Mouse (Mus musculus) frontal cortex, adult 2 months (tissue): ENCODE measurements around the gene Rplp2. TPM values are rescaled to one million over a fixed set of nuclear protein-coding genes. Genes with fewer than 3 reads are reported as not detected.
A peak's percentile ranks its signal among the peaks of the same experiment; 100 is the strongest.

Source experiments
- DNase-seq, 2 experiments: peaks; one replicate each; pipeline ENCODE4 v3.0.0; 2022; ENCODE audit warnings: low spot score in 1 of 2; ENCODE audit errors: extremely low spot score in 1 of 2
- polyA plus RNA-seq: library from polyadenylated mRNA; depleted of rRNA; stranded (reverse); fragments of >200 nt; gene quantifications from 2 replicates; pipeline ENCODE4 v1.2.3, GENCODE M21; 2012; rRNA removed

The Rplp2 gene
- polyA plus RNA-seq, 1 experiment: 556 TPM

DNA sequence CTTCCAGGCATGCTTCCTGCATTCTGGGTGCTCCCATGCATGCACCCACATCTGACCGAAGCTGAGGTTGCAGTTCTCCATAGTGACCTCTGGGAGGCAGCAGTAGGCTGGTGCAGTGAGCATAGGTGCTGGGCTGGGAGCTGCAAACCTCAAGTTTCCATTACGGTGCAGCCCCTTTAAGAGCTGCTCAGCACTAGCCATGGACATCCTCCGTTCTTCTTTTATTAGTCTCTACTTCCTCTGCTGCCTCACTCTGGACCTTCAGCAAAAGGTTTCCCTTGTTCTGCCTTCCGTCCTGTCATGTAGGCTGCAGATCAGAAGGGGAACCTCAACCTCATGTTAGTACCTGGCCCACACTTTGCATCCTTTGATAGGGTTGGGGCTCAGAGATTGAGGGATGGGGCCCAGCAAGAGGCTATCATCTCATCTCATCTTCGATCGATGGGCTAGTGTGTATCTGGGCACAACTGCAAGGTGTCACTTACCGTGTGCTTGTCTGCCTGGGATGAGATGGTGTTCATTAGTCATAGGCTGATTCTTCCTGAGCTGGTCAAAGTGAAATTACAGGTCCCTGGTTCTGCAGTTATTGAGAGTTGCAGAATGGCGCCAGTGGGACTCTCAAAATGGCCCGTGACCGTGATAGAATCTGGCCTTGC is 33.8 kb downstream of the Rplp2 start:
- peak in 1 of 2 experiments; percentile 85 for DNase-seq

- peak in 1 of 2 experiments; percentile 61 for DNase-seq
These were observed 34.6 kb downstream of the Rplp2 start for GRCm38 (mm10) chr7:141481498-141482401.

- no peak for DNase-seq
These were observed 35.4 kb downstream of the Rplp2 start for GRCm38 (mm10) chr7:141482531-141483024.

DNA sequence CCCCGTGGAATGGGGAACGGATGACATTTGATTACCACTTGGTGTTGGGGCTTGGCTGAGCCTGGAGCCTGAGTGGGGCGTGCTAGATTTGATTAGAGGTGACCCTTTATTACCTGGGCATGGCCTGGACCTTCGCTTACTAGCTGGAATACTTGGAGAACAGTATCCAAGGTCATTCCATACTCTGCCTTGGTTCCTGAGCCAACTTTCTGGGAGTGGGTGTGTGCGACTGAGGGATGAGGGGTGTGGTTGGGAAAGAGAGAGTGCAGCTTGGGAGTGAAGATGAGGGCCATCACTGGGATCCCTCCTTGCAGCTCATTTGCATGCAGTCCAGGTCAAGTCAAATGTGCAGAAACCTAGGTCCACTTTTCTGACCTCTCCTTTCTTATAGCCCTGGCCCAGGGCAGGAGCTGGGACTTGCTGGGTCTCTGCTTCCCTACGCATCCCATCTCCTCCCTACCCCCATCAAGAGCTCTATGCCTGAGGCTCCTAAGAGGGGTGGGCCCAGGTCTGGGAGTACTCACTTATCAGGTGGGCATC is 36.0 kb downstream of the Rplp2 start:
- no peak for DNase-seq

DNA sequence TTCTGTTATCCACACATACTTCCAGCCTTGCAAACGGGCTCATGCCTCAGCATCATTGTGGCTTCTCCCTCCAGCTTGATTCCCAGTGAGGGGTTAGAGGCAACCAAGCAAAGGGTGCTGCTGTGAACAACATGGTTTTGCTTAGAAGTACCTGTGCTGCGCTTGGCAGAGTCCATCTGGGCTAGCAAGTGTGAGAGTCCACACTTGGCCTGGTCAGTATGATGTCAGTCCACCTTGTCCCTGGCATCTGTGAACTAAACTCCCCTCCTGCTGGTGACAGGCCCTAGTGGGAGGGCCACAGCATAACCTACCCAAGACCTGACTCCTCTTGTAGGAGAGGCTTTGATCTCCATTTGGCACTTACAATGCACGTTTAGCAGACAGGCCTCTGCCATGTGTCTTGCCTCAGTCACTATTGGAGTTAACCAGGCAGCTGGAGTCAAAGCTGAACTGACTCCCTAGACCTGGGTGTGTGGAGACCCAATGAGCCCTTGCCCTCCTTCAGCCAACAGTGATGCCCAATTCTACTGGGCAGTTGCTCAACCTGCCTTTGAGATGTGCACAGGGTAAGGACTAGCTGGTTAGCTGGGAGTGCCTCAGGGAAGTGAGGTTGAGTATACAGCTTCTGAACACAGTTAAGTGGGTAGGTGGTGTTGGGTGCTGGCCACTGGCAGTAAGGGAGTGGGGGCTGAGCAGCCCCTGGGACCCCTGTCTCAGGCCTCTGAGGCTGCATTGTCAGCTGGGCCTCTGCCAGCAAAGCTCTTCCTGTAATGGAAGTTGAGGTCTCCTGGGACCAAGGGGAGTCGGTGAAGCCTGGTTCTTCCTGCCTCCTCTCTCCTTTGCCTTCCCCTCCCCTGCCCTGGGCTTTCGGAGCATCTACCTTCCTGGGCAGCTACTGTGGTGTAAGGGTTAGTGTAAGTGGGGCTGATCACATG is 37.3 kb downstream of the Rplp2 start:
- DNase-seq: no peak

DNA sequence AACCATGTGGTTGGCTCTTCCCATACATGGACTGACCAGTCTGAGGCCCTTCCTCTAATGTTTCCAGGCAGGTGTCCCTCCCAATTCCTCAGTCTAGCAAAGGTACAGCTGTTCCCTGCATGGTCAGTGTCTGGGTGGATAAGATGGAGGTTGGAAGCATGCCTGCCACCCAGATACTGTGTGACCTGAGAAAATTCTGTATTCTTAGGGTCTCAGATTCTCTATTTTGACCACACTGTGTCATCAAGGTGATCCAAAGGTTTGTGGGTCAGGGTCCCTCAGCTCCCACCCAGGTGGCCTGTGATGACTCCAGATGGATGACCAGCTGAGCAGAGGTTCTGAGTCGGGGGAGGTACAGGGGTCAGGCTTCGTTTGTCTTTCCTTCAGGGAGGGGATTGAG is 38.0 kb downstream of the Rplp2 start:
- no peak for DNase-seq

GRCm38 (mm10) chr7:141485606-141486005 is 38.4 kb downstream of the Rplp2 start:
- DNase-seq: no peak

GRCm38 (mm10) chr7:141486239-141486638 is 39.1 kb downstream of the Rplp2 start:
- no peak for DNase-seq

DNA sequence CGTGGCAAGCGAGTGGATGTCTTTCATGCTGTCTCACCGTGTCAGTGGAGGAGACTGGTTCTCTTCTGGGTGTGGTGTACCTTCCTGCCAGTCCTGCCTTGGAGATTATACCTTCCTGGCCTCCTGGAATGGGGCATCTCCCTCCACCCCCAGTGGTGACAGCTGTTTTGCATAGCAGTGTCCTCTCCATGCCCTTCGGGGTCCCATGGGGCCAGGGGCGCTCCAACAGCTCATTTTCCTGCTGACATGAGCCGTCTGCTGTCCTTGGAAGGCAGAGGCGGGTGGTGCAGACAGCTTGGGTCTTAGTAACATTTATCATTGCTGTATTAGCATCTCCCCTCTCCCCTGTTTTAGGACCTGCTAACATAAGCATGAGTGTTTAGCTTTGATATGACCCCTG is 40.0 kb downstream of the Rplp2 start:
- DNase-seq: no peak

DNA sequence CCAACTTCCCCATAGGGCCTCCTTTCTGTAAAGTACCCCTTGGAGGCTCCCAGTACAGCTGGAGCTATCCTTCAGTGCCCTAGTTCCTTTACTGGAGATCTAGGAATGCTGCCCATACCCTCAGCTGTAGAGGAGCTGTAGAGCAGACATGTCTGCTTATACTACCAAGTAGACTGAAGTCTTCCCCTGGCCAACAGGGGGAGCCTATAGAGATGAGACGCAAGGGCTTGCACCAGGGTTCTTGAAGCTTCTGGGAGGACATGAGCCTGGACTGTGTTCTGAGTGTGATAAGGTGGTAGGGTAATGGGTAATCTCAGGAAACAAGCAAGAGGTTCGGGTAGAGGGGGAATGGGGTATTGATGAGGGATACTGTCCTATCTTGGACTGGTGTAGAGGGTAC is 44.0 kb downstream of the Rplp2 start:
- DNase-seq: no peak

- DNase-seq: no peak
These were observed 45.6 kb downstream of the Rplp2 start for GRCm38 (mm10) chr7:141492738-141493137.

DNA sequence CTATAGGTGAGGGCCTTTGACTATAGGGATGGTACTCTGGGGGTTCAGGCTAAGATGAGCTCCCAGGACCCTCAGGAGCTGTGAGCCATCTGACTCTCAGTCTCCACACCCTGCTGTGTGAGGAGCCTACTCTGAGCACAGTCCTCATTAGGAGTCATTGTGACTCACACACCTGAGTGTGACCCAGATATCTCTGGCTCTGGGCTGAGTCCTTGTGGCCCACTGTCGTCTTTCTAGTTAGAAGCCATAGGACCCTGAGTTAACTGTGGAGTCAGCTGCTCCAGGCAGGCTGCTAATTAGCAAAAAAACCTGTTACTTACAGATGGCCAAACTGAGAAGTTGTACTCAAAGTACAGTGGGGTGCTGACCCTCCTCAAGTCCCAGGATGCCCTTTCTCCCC is 46.6 kb downstream of the Rplp2 start:
- DNase-seq: no peak

DNA sequence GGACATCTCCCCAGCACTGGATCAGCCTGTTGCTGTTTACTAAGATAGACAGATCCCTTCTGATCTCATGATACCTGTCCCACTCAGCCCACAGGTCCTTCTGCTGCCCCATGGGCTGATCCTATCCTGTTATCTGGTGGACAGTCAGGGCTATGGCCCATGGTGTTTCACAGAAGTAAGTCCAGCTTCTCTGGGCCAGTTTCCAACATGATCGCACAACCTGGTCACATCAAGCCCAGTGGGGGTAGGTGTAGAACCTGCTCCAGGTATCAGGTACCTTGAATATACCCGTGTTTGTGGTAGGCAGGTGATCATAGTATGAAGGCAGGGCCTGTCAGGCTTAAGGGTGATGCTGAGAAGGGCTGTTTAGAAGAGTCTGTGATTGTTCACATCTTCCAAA is 48.2 kb downstream of the Rplp2 start:
- no peak for DNase-seq

DNA sequence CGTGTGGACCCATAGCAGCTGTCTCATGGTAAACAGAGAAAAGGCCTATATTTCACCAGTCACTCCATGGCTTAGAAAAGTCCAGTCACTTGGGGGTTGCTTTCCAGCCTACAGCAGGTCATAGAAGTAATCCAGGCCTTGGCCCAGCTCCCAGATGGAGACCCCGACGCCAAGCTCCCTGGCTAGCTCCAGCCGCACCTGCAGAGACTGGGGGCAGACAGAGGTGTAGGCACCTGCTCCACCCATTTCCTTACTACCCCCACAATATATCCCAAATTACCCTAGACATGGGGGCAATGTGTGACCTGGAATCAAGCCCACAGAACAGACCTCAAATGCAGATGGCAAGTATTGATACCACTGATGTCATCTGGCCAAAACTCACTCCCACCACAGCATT is 48.8 kb downstream of the Rplp2 start:
- DNase-seq: no peak

- DNase-seq: peak in 1 of 2 experiments; percentile 41
These were observed 50.4 kb downstream of the Rplp2 start for GRCm38 (mm10) chr7:141497600-141497999.

Other genes starting within 250 kb of the Rplp2 start
- gene Lmntd2, start 233.3 kb upstream of the Rplp2 start, polyA plus RNA-seq: 0.17 and 0.20 TPM in 2 replicates
- 1.8 and 2.3 TPM in 2 replicates for gene Rassf7, start 231.5 kb upstream of the Rplp2 start, polyA plus RNA-seq
- 31.0 and 35.1 TPM in 2 replicates for gene Phrf1, start 218.6 kb upstream of the Rplp2 start, polyA plus RNA-seq
- 7.7 and 8.6 TPM in 2 replicates for gene Irf7, start 180.9 kb upstream of the Rplp2 start, polyA plus RNA-seq
- not detected in 2 replicates for gene Cdhr5, start 170.6 kb upstream of the Rplp2 start, polyA plus RNA-seq
- gene Sct, start 168.2 kb upstream of the Rplp2 start, polyA plus RNA-seq: 12.4 and 29.9 TPM in 2 replicates
- gene Drd4, start 155.4 kb upstream of the Rplp2 start, polyA plus RNA-seq: 0.44 and 0.48 TPM in 2 replicates
- 43.0 and 43.8 TPM in 2 replicates for gene Deaf1, start 119.7 kb upstream of the Rplp2 start, polyA plus RNA-seq
- gene Tmem80, start 119.6 kb upstream of the Rplp2 start, polyA plus RNA-seq: 60.4 and 64.8 TPM in 2 replicates
- 4.4 and 5.5 TPM in 2 replicates for gene Eps8l2, start 108.5 kb upstream of the Rplp2 start, polyA plus RNA-seq
- 151 and 152 TPM in 2 replicates for gene Taldo1, start 55.2 kb upstream of the Rplp2 start, polyA plus RNA-seq
- gene Gatd1, start 33.2 kb upstream of the Rplp2 start, polyA plus RNA-seq: 49.9 and 55.6 TPM in 2 replicates
- gene Cend1, start 17.9 kb upstream of the Rplp2 start, polyA plus RNA-seq: 204 and 235 TPM in 2 replicates
- 227 and 251 TPM in 2 replicates for gene Slc25a22, start 9.5 kb upstream of the Rplp2 start, polyA plus RNA-seq
- 3.3 and 3.5 TPM in 2 replicates for gene Pidd1, start 3.3 kb upstream of the Rplp2 start, polyA plus RNA-seq
- gene Pnpla2, start 7.8 kb downstream of the Rplp2 start, polyA plus RNA-seq: 27.5 and 29.8 TPM in 2 replicates
- gene Cracr2b, start 13.7 kb downstream of the Rplp2 start, polyA plus RNA-seq: 5.1 and 8.7 TPM in 2 replicates
- 61.0 and 61.7 TPM in 2 replicates for gene Cd151, start 20.0 kb downstream of the Rplp2 start, polyA plus RNA-seq
- 41.5 and 47.6 TPM in 2 replicates for gene Polr2l, start 27.8 kb downstream of the Rplp2 start, polyA plus RNA-seq
- 38.7 and 40.9 TPM in 2 replicates for gene Tspan4, start 27.9 kb downstream of the Rplp2 start, polyA plus RNA-seq
- 35.8 and 46.7 TPM in 2 replicates for gene Chid1, start 92.5 kb downstream of the Rplp2 start, polyA plus RNA-seq
- gene Ap2a2, start 114.8 kb downstream of the Rplp2 start, polyA plus RNA-seq: 94.5 and 96.8 TPM in 2 replicates
- gene Muc6, start 207.9 kb downstream of the Rplp2 start, polyA plus RNA-seq: 0.08 TPM in 2 replicates
- 0.58 and 2.8 TPM in 2 replicates for gene Muc2, start 243.0 kb downstream of the Rplp2 start, polyA plus RNA-seq